Mouse (Mus musculus): Measurements from ENCODE around the gene Ifitm2. TPM values are rescaled to one million over a fixed set of nuclear protein-coding genes. Genes with fewer than 3 reads are reported as not detected.
A peak's percentile ranks its signal among the peaks of the same experiment; 100 is the strongest.

Ifitm2 gene
- total and polyA plus RNA-seq, 3 experiments, result 213 to 317 TPM; not detected in 1

DNA sequence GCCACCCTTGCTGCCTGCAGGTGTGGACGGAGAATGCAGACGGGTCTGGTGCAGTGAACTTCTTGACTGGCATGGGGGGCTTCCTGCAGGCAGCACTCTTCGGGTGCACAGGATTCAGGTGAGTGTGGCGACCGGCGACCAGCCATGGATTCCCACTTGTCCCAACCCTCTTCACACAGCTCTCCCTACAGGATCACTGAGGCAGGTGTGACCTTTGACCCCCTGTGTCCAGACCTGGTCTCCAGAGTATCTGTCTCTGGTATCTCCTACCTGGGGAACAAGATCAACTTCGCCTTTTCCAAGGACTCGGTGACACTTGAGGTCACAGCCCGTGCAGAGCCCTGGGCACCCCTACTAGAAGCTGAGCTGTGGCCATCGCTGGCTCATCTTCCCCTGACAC, 9.5 kb downstream of the Ifitm2 start:
- peaks cover 0 to 13% of the 10 kb centered on the region in 2 experiments; a peak in 2 of 4 replicates for H3K36me3 ChIP-seq (ENCODE audit: control insufficient read depth in 1 of 2, insufficient read depth in 2 of 2, low read length in 2 of 2)

DNA sequence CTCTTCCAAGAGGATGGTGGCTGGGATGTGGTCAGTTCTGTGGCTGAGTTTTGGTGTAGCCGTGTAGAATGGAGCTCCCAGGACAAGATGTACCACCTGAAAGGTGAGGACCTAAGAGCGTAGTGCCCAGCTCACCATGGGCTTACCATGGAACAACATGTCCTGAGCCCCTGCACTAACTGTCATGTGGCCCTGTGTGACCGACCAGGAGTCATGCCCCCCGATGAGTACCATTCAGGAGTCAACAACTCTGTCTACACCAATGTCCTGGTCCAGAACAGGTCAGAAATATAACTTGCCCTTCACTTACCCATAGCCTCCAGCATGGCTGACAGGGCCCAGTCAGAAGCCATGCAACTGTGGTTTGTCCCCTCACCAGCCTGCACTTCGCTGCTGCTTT, 10.5 kb downstream of the Ifitm2 start:
- Histone ChIP-seq H3K9ac (ENCODE audit: control insufficient read depth, low read depth, low read length, poor library complexity, severe bottlenecking) (no peak overlapping the region), H3K79me2 (ENCODE audit: control insufficient read depth, insufficient read depth, low read length, poor library complexity) (peaks cover 1% of the 10 kb centered on the region; the same call in 1 of the 2 replicates), H3K36me3 (ENCODE audit: control insufficient read depth in 1 of 2, insufficient read depth in 2 of 2, low read length in 2 of 2) (peaks cover 0 to 17% of the 10 kb centered on the region in 2 experiments; a peak in 2 of 4 replicates), H3K4me1 (ENCODE audit: control insufficient read depth in 1 of 2, insufficient read depth in 2 of 2, low read length in 2 of 2) (peaks cover 8 to 26% of the 10 kb centered on the region in 2 experiments), H3K9me3 (replicated peaks; ENCODE audit: insufficient read depth, low read length) (no peaks in the 10 kb centered on the region), H3K27ac (ENCODE audit: control insufficient read depth, low read depth, low read length) (no peak overlapping the region), H3K27me3 (ENCODE audit: control insufficient read depth in 1 of 2, insufficient read depth in 2 of 2, low read length in 2 of 2) (no peaks in the 10 kb centered on the region), H3K4me3 (ENCODE audit: control insufficient read depth in 1 of 2, insufficient read depth in 1 of 2, low read depth in 2 of 2, low read length in 2 of 2) (no peak overlapping the region)
- TF ChIP-seq MAFK (IDR thresholded peaks at IDR 0.05; ENCODE audit: borderline replicate concordance, low read depth, low read length), result no peak
- TF ChIP-seq ZKSCAN1 (IDR thresholded peaks at IDR 0.05; ENCODE audit: low read depth, low read length), result no peak
- DNase-seq (ENCODE audit: low read depth, low spot score), result no peak

More for the DNA sequence above, 9.5 kb downstream of the Ifitm2 start:
- Histone ChIP-seq H3K9ac (ENCODE audit: control insufficient read depth, low read depth, low read length, poor library complexity, severe bottlenecking) (no peak overlapping the region), H3K9me3 (replicated peaks; ENCODE audit: insufficient read depth, low read length) (no peaks in the 10 kb centered on the region), H3K27me3 (ENCODE audit: control insufficient read depth in 1 of 2, insufficient read depth in 2 of 2, low read length in 2 of 2) (no peaks in the 10 kb centered on the region), H3K4me3 (ENCODE audit: control insufficient read depth in 1 of 2, insufficient read depth in 1 of 2, low read depth in 2 of 2, low read length in 2 of 2) (no peak overlapping the region), H3K79me2 (ENCODE audit: control insufficient read depth, insufficient read depth, low read length, poor library complexity) (peaks cover 1% of the 10 kb centered on the region; the same call in 1 of the 2 replicates), H3K4me1 (ENCODE audit: control insufficient read depth in 1 of 2, insufficient read depth in 2 of 2, low read length in 2 of 2) (peaks cover 5 to 20% of the 10 kb centered on the region in 2 experiments), H3K27ac (ENCODE audit: control insufficient read depth, low read depth, low read length) (peak overlapping the region; percentile 13; the same call in 1 of the 2 replicates)
- no peak for TF ChIP-seq NELFE (IDR thresholded peaks at IDR 0.05; ENCODE audit: low read depth, low read length)
- no peak for TF ChIP-seq SIN3A (IDR thresholded peaks at IDR 0.05; ENCODE audit: low read length)
- TF ChIP-seq HCFC1 (IDR thresholded peaks at IDR 0.05; ENCODE audit: low read depth, low read length), result no peak
- TF ChIP-seq ZC3H11A (IDR thresholded peaks at IDR 0.05; ENCODE audit: low read depth, low read length), result no peak
- no peak for TF ChIP-seq USF1 (IDR thresholded peaks at IDR 0.05; ENCODE audit: low read depth, low read length)
- TF ChIP-seq NRF1 (IDR thresholded peaks at IDR 0.05; ENCODE audit: insufficient read depth, low read depth, low read length, poor library complexity, severe bottlenecking), result no peak
- TF ChIP-seq RAD21 (IDR thresholded peaks at IDR 0.05; ENCODE audit: low read depth, low read length), result no peak
- no peak for TF ChIP-seq CHD1 (IDR thresholded peaks at IDR 0.05; ENCODE audit: low read depth, low read length)
- TF ChIP-seq UBTF (IDR thresholded peaks at IDR 0.05; ENCODE audit: borderline replicate concordance, insufficient read depth, low read depth, low read length), result no peak
- TF ChIP-seq KAT2A (conservative IDR thresholded peaks at IDR 0.05; ENCODE audit: low read depth, low read length), result no peak
- TF ChIP-seq TCF12 (IDR thresholded peaks at IDR 0.05; ENCODE audit: low read depth, low read length), result no peak
- no peak for TF ChIP-seq USF2 (IDR thresholded peaks at IDR 0.05; ENCODE audit: borderline replicate concordance in 1 of 2, insufficient read depth in 1 of 2, low read depth in 1 of 2, low read length in 2 of 2)
- no peak for TF ChIP-seq TAL1 (IDR thresholded peaks at IDR 0.05; ENCODE audit: low read length)
- no peak for TF ChIP-seq MYB (IDR thresholded peaks at IDR 0.05; ENCODE audit: low read depth, low read length)
- TF ChIP-seq ZKSCAN1 (IDR thresholded peaks at IDR 0.05; ENCODE audit: low read depth, low read length), result no peak
- TF ChIP-seq ZMIZ1 (IDR thresholded peaks at IDR 0.05; ENCODE audit: low read depth, low read length), result no peak
- no peak for TF ChIP-seq MAX (IDR thresholded peaks at IDR 0.05; ENCODE audit: low read length)
- no peak for DNase-seq (ENCODE audit: low read depth, low spot score)
